Mouse (Mus musculus): ENCODE measurements around the gene Nub1. TPM values are rescaled to one million over a fixed set of nuclear protein-coding genes. Genes with fewer than 3 reads are reported as not detected.

The Nub1 gene
- polyA plus RNA-seq, 1 experiment from 2014 or later, result 30.8 TPM

DNA sequence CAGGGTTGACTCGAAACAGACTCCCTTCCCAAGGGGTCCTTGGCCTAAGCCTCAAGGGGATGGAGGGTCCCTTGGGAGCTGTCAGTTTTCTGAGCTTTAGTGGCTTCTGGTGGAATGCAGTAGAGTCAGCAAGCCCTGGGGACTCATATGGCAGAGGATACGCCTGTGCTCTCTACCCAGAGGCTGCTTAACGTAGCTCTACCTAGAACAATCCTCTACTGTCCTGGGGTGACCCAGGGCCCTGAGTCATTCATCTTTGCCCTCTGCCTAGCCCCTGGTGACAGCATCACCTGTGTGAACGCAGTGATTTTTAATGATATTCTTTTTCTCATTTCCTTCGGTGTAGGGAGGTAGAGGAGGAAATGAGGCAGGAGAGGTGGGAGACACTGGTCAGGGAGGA is 64.4 kb downstream of the Nub1 start:
- Histone ChIP-seq H3K4me3 (peak overlapping the region; percentile 60), H3K36me3 (no peaks in the 10 kb centered on the region), H3K27ac (peak overlapping the region; percentile 80), H3K9ac (peak overlapping the region; percentile 89; the same call in 1 of the 2 replicates), H3K27me3 (no peaks in the 10 kb centered on the region), H3K4me2 (peak overlapping the region; percentile 84), H3K9me3 (no peaks in the 10 kb centered on the region), H3K4me1 (peaks cover 38% of the 10 kb centered on the region)
- no peak for ATAC-seq (ENCODE audit: insufficient number of reproducible peaks, insufficient read depth, low FRiP score, low TSS enrichment, low read depth)
- 42% methylated on average over 5 of the region's 5 CpGs for WGBS

DNA sequence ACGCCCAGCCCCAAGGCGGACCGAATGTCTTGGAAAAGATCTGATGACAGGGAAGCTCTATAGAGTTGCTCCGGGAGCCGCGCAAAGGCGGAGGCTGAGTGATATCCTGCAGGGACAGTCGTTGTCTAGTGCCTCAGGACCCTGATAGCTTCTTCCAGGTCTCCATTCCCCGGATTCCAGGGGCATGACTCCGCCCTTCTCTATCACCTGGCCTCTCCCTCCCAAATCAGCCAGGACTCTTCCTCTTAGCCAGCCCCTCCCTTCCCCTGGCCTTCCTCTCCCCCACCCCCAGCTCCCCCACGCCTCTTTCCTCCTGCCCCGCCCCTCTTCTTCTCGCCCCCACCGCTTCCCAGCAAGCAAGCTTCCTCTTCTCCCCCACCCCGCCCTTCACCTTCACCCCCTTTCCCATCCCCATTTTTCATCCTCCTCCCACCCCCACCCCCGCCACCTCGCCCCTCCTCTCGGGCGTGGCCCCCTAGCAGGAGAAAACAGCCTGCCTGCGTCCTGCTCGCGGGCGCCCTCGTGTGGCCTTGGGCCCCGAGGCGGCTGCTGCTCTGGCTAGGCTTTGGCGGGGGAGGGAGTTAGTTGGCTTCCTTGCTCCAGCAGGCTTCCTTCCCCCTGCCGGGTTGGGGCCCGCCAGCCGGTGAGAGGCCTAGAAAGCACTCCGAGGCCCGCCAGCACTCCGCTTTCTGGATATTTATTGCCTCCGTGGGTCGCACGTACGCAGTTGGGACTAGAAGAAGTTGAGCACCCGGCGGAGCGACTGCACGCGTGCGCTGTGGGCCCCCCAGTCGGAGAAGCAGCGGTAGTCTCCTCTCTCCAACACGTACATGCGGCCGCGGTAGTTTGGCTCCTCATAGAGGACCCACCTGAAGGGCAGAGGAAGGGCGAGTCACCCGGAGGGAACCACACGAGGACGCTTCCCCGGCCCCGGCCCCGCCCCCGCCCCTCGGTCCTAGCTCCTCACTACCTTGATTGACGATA is 65.3 kb downstream of the Nub1 start:
- no peaks in the 10 kb centered on the region for H3K27me3 ChIP-seq
- WGBS, result 1% methylated on average over 57 of the region's 59 CpGs
- peak overlapping the region; percentile 97 for H3K27ac ChIP-seq
- peak overlapping the region; percentile 60 for H3K4me3 ChIP-seq
- peak overlapping the region; percentile 89 for H3K9ac ChIP-seq
- peak; percentile 78 for ATAC-seq (ENCODE audit: insufficient number of reproducible peaks, insufficient read depth, low FRiP score, low TSS enrichment, low read depth)
- no peaks in the 10 kb centered on the region for H3K36me3 ChIP-seq
- peak overlapping the region; percentile 84 for H3K4me2 ChIP-seq
- no peaks in the 10 kb centered on the region for H3K9me3 ChIP-seq
- H3K4me1 ChIP-seq, result peaks cover 45% of the 10 kb centered on the region

DNA sequence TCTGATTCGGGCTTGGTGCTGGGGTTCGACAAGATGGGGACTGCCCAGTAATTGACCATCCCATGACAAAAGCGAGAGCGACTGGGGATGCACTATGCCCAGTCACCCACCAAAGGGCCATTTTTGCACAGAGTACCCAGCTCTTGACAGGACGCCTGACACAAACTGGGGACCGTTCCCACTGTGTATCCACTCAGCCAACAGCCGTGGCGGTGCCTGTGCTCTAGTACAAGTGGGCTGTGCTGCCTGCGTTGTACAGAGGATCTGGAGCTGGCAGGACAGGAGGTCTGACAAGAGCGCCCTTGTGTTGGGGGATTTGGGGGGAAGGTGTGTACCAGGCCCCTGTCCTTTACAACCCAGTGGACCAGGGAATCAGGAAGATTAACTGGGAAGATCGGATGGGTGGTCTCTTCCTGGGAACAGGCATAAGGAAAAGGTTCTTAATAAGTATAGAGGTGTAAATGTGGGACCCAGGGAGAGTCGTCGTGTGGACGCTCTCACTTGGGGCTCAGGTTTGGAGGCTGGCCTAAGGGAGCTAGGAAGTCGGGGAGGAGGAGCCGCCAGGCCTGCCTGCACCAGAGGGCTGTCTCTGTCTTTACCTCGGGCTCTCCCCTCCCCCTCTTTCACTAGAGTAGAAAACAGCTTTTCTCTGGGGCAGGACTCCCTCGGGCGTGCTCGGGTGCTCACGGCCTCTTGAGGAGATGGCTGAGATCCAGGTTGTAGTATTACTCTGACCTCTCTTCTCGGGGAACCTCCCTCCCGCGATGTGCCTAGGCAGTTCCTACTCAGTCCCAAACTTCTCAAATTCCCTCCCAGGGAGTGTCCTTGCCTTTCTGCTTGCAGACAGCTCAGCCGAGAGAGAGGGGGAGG is 66.2 kb downstream of the Nub1 start:
- Histone ChIP-seq H3K27me3 (no peaks in the 10 kb centered on the region), H3K4me1 (peaks cover 47% of the 10 kb centered on the region), H3K36me3 (no peaks in the 10 kb centered on the region), H3K4me2 (peak overlapping the region; percentile 84), H3K9ac (peak overlapping the region; percentile 89), H3K27ac (peak overlapping the region; percentile 97), H3K9me3 (no peaks in the 10 kb centered on the region), H3K4me3 (peak overlapping the region; percentile 60)
- 1% methylated on average over 25 of the region's 25 CpGs for WGBS
- ATAC-seq (ENCODE audit: insufficient number of reproducible peaks, insufficient read depth, low FRiP score, low TSS enrichment, low read depth), result peak; percentile 34

DNA sequence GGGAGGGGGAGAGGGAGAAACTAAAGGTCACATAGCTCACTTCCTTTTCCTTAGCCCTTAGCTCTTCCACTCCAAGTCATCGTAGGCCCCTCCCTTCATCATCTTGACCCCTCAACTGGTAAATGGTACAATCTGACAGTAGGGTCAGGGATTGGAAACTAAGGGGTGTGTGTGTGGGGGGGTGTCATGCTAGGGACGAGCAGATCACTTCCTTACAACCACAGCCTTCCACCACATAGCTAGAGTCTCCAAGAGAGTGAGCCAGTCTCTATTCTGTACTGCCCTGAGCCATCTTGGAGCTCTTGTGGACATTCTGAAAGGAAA is 66.8 kb downstream of the Nub1 start:
- Histone ChIP-seq H3K27ac (peak overlapping the region; percentile 97), H3K9ac (peak overlapping the region; percentile 89; the same call in 1 of the 2 replicates), H3K4me1 (peaks cover 46% of the 10 kb centered on the region), H3K36me3 (no peaks in the 10 kb centered on the region), H3K4me2 (peak overlapping the region; percentile 84), H3K4me3 (peak overlapping the region; percentile 60), H3K27me3 (peaks cover 3% of the 10 kb centered on the region; the same call in 1 of the 2 replicates), H3K9me3 (no peaks in the 10 kb centered on the region)
- no peak for ATAC-seq (ENCODE audit: insufficient number of reproducible peaks, insufficient read depth, low FRiP score, low TSS enrichment, low read depth)
- WGBS, result 9% methylated on average over 2 of the region's 2 CpGs

DNA sequence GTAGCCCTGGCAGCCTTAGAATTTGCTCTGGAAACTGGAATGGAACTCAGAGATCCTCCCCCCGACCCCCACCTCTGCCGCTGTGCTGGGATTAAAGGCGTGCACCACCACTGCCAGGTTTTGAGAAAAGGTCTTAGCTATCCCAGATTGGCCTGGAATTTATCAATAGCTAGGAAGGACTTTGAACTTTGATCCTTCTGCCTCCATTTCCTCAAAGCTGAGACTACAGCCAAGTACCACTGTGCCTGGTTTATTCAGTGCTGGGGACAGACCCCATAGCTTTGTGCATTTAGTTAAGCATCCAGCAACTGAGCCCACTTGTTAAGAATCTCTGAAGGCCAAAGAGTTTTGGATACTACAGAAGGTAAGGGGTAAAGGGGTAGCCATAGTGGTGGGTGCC is 71.6 kb downstream of the Nub1 start:
- Histone ChIP-seq H3K27me3 (peaks cover 15% of the 10 kb centered on the region), H3K4me2 (no peak overlapping the region), H3K27ac (no peak overlapping the region), H3K4me1 (peaks cover 23% of the 10 kb centered on the region), H3K36me3 (no peaks in the 10 kb centered on the region), H3K9ac (no peak overlapping the region), H3K9me3 (no peaks in the 10 kb centered on the region), H3K4me3 (no peak overlapping the region)
- WGBS, result 49% methylated on average over 3 of the region's 3 CpGs
- ATAC-seq (ENCODE audit: insufficient number of reproducible peaks, insufficient read depth, low FRiP score, low TSS enrichment, low read depth), result no peak

DNA sequence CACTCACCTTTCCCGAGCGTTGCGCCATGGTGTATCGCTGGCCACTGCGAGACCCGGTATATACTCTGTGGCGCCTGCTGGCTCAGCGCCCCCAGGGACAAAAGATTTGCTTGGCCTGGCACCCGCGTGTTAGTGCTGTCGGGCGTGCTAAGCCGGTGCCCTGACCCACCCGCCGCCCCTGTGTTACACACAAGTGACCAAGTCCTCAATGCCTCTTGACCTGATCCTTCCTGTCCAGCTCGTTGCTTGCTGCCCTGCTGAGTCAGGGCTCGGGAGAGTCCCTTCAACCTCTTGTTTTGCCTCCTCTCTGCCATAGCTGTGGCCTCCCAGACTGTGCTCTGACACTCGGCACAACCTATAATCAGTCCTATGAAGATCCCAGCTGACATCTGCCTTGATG is 72.5 kb downstream of the Nub1 start, which contains the start of gene Crygn:
Gene Crygn (minus strand): TSS at position 193 of the 400 bp plus-strand sequence.
- Histone ChIP-seq H3K4me2 (no peak within 1 kb of the TSS), H3K27me3 (peaks cover 15% of the 10 kb centered on the region), H3K4me1 (peaks cover 14% of the 10 kb centered on the region), H3K4me3 (no peak within 1 kb of the TSS), H3K36me3 (no peaks in the 10 kb centered on the region), H3K27ac (no peak within 1 kb of the TSS), H3K9ac (no peak within 1 kb of the TSS), H3K9me3 (no peaks in the 10 kb centered on the region)
- WGBS, result 36% methylated on average over 18 of the region's 18 CpGs
- no peak for ATAC-seq (ENCODE audit: insufficient number of reproducible peaks, insufficient read depth, low FRiP score, low TSS enrichment, low read depth)

Other genes starting within 250 kb of the Nub1 start
- 106 and 109 TPM in 2 replicates for gene Fastk, start 240.2 kb upstream of the Nub1 start, polyA plus RNA-seq (2015; fragmentation: Nextera tagmentation; extraction: Ambion mirVana)
- gene Tmub1, start 237.7 kb upstream of the Nub1 start, polyA plus RNA-seq (2015; fragmentation: Nextera tagmentation; extraction: Ambion mirVana), result 20.2 and 22.8 TPM in 2 replicates
- 31.5 and 31.6 TPM in 2 replicates for gene Agap3, start 233.4 kb upstream of the Nub1 start, polyA plus RNA-seq (2015; fragmentation: Nextera tagmentation; extraction: Ambion mirVana)
- 0.11 TPM in 1 of 2 replicates, not detected in the other for gene Gbx1, start 158.3 kb upstream of the Nub1 start, polyA plus RNA-seq (2015; fragmentation: Nextera tagmentation; extraction: Ambion mirVana)
- gene Asb10, start 144.6 kb upstream of the Nub1 start, polyA plus RNA-seq (2015; fragmentation: Nextera tagmentation; extraction: Ambion mirVana), result 0.56 and 0.63 TPM in 2 replicates
- gene 4931409K22Rik, start 128.7 kb upstream of the Nub1 start, polyA plus RNA-seq (2015; fragmentation: Nextera tagmentation; extraction: Ambion mirVana), result 0.11 TPM in 1 of 2 replicates, not detected in the other
- 112 and 115 TPM in 2 replicates for gene Abcf2, start 108.1 kb upstream of the Nub1 start, polyA plus RNA-seq (2015; fragmentation: Nextera tagmentation; extraction: Ambion mirVana)
- gene Chpf2, start 98.8 kb upstream of the Nub1 start, polyA plus RNA-seq (2015; fragmentation: Nextera tagmentation; extraction: Ambion mirVana), result 24.2 and 26.4 TPM in 2 replicates
- gene Smarcd3, start 61.1 kb upstream of the Nub1 start, polyA plus RNA-seq (2015; fragmentation: Nextera tagmentation; extraction: Ambion mirVana), result 37.4 and 43.5 TPM in 2 replicates
- 73.1 and 77.5 TPM in 2 replicates for gene Wdr86, start 45.2 kb downstream of the Nub1 start, polyA plus RNA-seq (2015; fragmentation: Nextera tagmentation; extraction: Ambion mirVana)
- gene Crygn, start 72.5 kb downstream of the Nub1 start, polyA plus RNA-seq (2015; fragmentation: Nextera tagmentation; extraction: Ambion mirVana), result 1.1 and 2.8 TPM in 2 replicates
- gene Rheb, start 157.1 kb downstream of the Nub1 start, polyA plus RNA-seq (2015; fragmentation: Nextera tagmentation; extraction: Ambion mirVana), result 219 and 253 TPM in 2 replicates

Data from embryonic facial prominence, embryonic 13.5 days (tissue).